Mouse (Mus musculus): ENCODE results near the gene Sh3bp5.
A peak's percentile ranks its signal among the peaks of the same experiment; 100 is the strongest.

Gene Sh3bp5

GRCm38 (mm10) chr14:31433126-31433525, 2.8 kb downstream of the Sh3bp5 start:
- DNase-seq = no peak

GRCm38 (mm10) chr14:31432424-31432823, 3.5 kb downstream of the Sh3bp5 start:
- no peak for DNase-seq

- DNase-seq = peak; percentile 50 to 67
These were observed 4.0 kb downstream of the Sh3bp5 start for GRCm38 (mm10) chr14:31431789-31432330.

- peak in 1 of 2 experiments; percentile 44 for DNase-seq
These were observed 6.9 kb downstream of the Sh3bp5 start for GRCm38 (mm10) chr14:31429004-31429395.

GRCm38 (mm10) chr14:31428211-31429003, 7.5 kb downstream of the Sh3bp5 start:
- peak; percentile 82 to 86 for DNase-seq

- DNase-seq = peak; percentile 77 to 78
These were observed 12.7 kb downstream of the Sh3bp5 start for GRCm38 (mm10) chr14:31422961-31423791.

GRCm38 (mm10) chr14:31422395-31422794, 13.5 kb downstream of the Sh3bp5 start:
- no peak for DNase-seq

GRCm38 (mm10) chr14:31421509-31422295, 14.2 kb downstream of the Sh3bp5 start:
- DNase-seq = peak; percentile 87 to 90

GRCm38 (mm10) chr14:31420985-31421384, 14.9 kb downstream of the Sh3bp5 start:
- no peak for DNase-seq

GRCm38 (mm10) chr14:31420562-31420961, 15.3 kb downstream of the Sh3bp5 start:
- no peak for DNase-seq

GRCm38 (mm10) chr14:31420135-31420534, 15.7 kb downstream of the Sh3bp5 start:
- no peak for DNase-seq

GRCm38 (mm10) chr14:31419279-31419678, 16.6 kb downstream of the Sh3bp5 start:
- DNase-seq = peak; percentile 68 to 77

- no peak for DNase-seq
These were observed 18.9 kb downstream of the Sh3bp5 start for GRCm38 (mm10) chr14:31416835-31417549.

- no peak for DNase-seq
These were observed 19.5 kb downstream of the Sh3bp5 start for GRCm38 (mm10) chr14:31416411-31416810.

- no peak for DNase-seq
These were observed 20.9 kb downstream of the Sh3bp5 start for GRCm38 (mm10) chr14:31414967-31415376.

GRCm38 (mm10) chr14:31414235-31414966, 21.5 kb downstream of the Sh3bp5 start:
- DNase-seq = no peak

GRCm38 (mm10) chr14:31413475-31414086, 22.3 kb downstream of the Sh3bp5 start:
- DNase-seq = no peak

- DNase-seq = no peak
These were observed 23.2 kb downstream of the Sh3bp5 start for GRCm38 (mm10) chr14:31412651-31413056.

- no peak for DNase-seq
These were observed 25.1 kb downstream of the Sh3bp5 start for GRCm38 (mm10) chr14:31410737-31411136.

- no peak for DNase-seq
These were observed 25.7 kb downstream of the Sh3bp5 start for GRCm38 (mm10) chr14:31410123-31410724.
